Mouse (Mus musculus): ENCODE measurements at regions not wholly inside any gene's neighbourhood (a gene's known extent, or its start where the extent isn't known, plus 50 kb on each side); places are given as distances from the start of the nearest gene placed in this dataset.

- Histone ChIP-seq H3K9ac (ENCODE audit: control insufficient read depth, low read depth, low read length, poor library complexity, severe bottlenecking) (no peak overlapping the region), H3K9me3 (replicated peaks; ENCODE audit: insufficient read depth, low read length) (no peaks in the 10 kb centered on the region), H3K79me2 (ENCODE audit: control insufficient read depth, insufficient read depth, low read length, poor library complexity) (no peaks in the 10 kb centered on the region), H3K27me3 (ENCODE audit: control insufficient read depth in 1 of 2, insufficient read depth in 2 of 2, low read length in 2 of 2) (no peaks in the 10 kb centered on the region), H3K4me3 (ENCODE audit: control insufficient read depth in 1 of 2, insufficient read depth in 1 of 2, low read depth in 2 of 2, low read length in 2 of 2) (no peak overlapping the region), H3K36me3 (ENCODE audit: control insufficient read depth in 1 of 2, insufficient read depth in 2 of 2, low read length in 2 of 2) (no peaks in the 10 kb centered on the region), H3K27ac (ENCODE audit: control insufficient read depth, low read depth, low read length) (no peak overlapping the region), H3K4me1 (ENCODE audit: control insufficient read depth in 1 of 2, insufficient read depth in 2 of 2, low read length in 2 of 2) (no peaks in the 10 kb centered on the region)
- TF ChIP-seq NELFE (IDR thresholded peaks at IDR 0.05; ENCODE audit: low read depth, low read length) (no peak), E2F4 (IDR thresholded peaks at IDR 0.05; ENCODE audit: borderline replicate concordance, low read depth, low read length) (no peak), JUND (IDR thresholded peaks at IDR 0.05; ENCODE audit: low read depth, low read length) (no peak), CHD1 (IDR thresholded peaks at IDR 0.05; ENCODE audit: low read depth, low read length) (no peak), MAX (IDR thresholded peaks at IDR 0.05; ENCODE audit: low read length) (no peak), CHD2 (IDR thresholded peaks at IDR 0.05; ENCODE audit: low read length) (no peak), MYC (IDR thresholded peaks at IDR 0.05; ENCODE audit: low read depth, low read length) (no peak), TAL1 (IDR thresholded peaks at IDR 0.05; ENCODE audit: low read length) (no peak), SMC3 (IDR thresholded peaks at IDR 0.05; ENCODE audit: low read depth, low read length) (no peak), ZC3H11A (IDR thresholded peaks at IDR 0.05; ENCODE audit: low read depth, low read length) (no peak), USF1 (IDR thresholded peaks at IDR 0.05; ENCODE audit: low read depth, low read length) (no peak), TCF12 (IDR thresholded peaks at IDR 0.05; ENCODE audit: low read depth, low read length) (no peak), KAT2A (conservative IDR thresholded peaks at IDR 0.05; ENCODE audit: low read depth, low read length) (no peak)
- DNase-seq (ENCODE audit: low read depth, low spot score), result no peak
Measured at GRCm38 (mm10) chr1:184503827-184504355, 228.5 kb downstream of the Hlx start.

GRCm38 (mm10) chr1:184500702-184501101, 231.7 kb downstream of the Hlx start:
- no peak for TF ChIP-seq POLR2AphosphoS5 (IDR thresholded peaks at IDR 0.05; ENCODE audit: borderline replicate concordance, low read depth, low read length)
- TF ChIP-seq RCOR1 (IDR thresholded peaks at IDR 0.05; ENCODE audit: low read depth, low read length), result no peak
- TF ChIP-seq GABPA (IDR thresholded peaks at IDR 0.05; ENCODE audit: low read depth, low read length), result no peak
- no peak for TF ChIP-seq TCF12 (IDR thresholded peaks at IDR 0.05; ENCODE audit: low read depth, low read length)
- no peak for TF ChIP-seq EP300 (IDR thresholded peaks at IDR 0.05; ENCODE audit: low read depth in 1 of 2, low read length in 2 of 2)
- no peak for TF ChIP-seq ZC3H11A (IDR thresholded peaks at IDR 0.05; ENCODE audit: low read depth, low read length)
- TF ChIP-seq TAL1 (IDR thresholded peaks at IDR 0.05; ENCODE audit: low read length), result no peak
- no peak for TF ChIP-seq ELF1 (IDR thresholded peaks at IDR 0.05; ENCODE audit: low read depth, low read length)
- no peak for TF ChIP-seq ZNF384 (IDR thresholded peaks at IDR 0.05; ENCODE audit: low read depth, low read length)
- TF ChIP-seq RAD21 (IDR thresholded peaks at IDR 0.05; ENCODE audit: low read depth, low read length), result no peak
- TF ChIP-seq MEF2A (IDR thresholded peaks at IDR 0.05; ENCODE audit: extremely low read depth, insufficient replicate concordance, low read depth, low read length, poor library complexity, severe bottlenecking), result no peak
- no peak for TF ChIP-seq NRF1 (IDR thresholded peaks at IDR 0.05; ENCODE audit: insufficient read depth, low read depth, low read length, poor library complexity, severe bottlenecking)
- TF ChIP-seq ZKSCAN1 (IDR thresholded peaks at IDR 0.05; ENCODE audit: low read depth, low read length), result no peak
- Histone ChIP-seq H3K27me3 (ENCODE audit: control insufficient read depth in 1 of 2, insufficient read depth in 2 of 2, low read length in 2 of 2) (no peaks in the 10 kb centered on the region), H3K9me3 (replicated peaks; ENCODE audit: insufficient read depth, low read length) (no peaks in the 10 kb centered on the region), H3K4me3 (ENCODE audit: control insufficient read depth in 1 of 2, insufficient read depth in 1 of 2, low read depth in 2 of 2, low read length in 2 of 2) (no peak overlapping the region), H3K4me1 (ENCODE audit: control insufficient read depth in 1 of 2, insufficient read depth in 2 of 2, low read length in 2 of 2) (no peaks in the 10 kb centered on the region), H3K9ac (ENCODE audit: control insufficient read depth, low read depth, low read length, poor library complexity, severe bottlenecking) (no peak overlapping the region), H3K36me3 (ENCODE audit: control insufficient read depth in 1 of 2, insufficient read depth in 2 of 2, low read length in 2 of 2) (no peaks in the 10 kb centered on the region), H3K79me2 (ENCODE audit: control insufficient read depth, insufficient read depth, low read length, poor library complexity) (no peaks in the 10 kb centered on the region), H3K27ac (ENCODE audit: control insufficient read depth, low read depth, low read length) (no peak overlapping the region)
- no peak for DNase-seq (ENCODE audit: low read depth, low spot score)

Data from MEL (cell line).